Mouse (Mus musculus) MEL (cell line): ENCODE measurements around the gene Cysrt1. TPM values are rescaled to one million over a fixed set of nuclear protein-coding genes. Genes with fewer than 3 reads are reported as not detected.

Experiments
- DNase-seq: peaks from one replicate; pipeline ENCODE4 v3.0.0; 2011; ENCODE audit warnings: low read depth, low spot score
- H3K27ac ChIP-seq: 2 replicates; pipeline ENCODE4 v1.5.1; 2012; ENCODE audit warnings: low read depth, mild to moderate bottlenecking, control low read depth, low read length, moderate library complexity; ENCODE audit not compliant: control insufficient read depth
- H3K27me3 ChIP-seq, 2 experiments: fragments of 150-350 bp in 1 of 2; sonication (generic) in 1 of 2; 2 replicates each; pipeline ENCODE4 v1.6.1; 2012; ENCODE audit warnings: low read length in 2 of 2, mild to moderate bottlenecking in 2 of 2, improper control_type of control experiment in 1 of 2, moderate library complexity in 1 of 2; ENCODE audit not compliant: insufficient read depth in 2 of 2, control insufficient read depth in 1 of 2
- H3K36me3 ChIP-seq, 2 experiments: 2 replicates each; pipeline ENCODE4 v1.6.1; 2012 to 2014; ENCODE audit warnings: low read length in 2 of 2, improper control_type of control experiment in 1 of 2, inconsistent platforms in 1 of 2, mild to moderate bottlenecking in 1 of 2; ENCODE audit not compliant: insufficient read depth in 2 of 2, control insufficient read depth in 1 of 2
- H3K4me1 ChIP-seq, 2 experiments: fragments of 150-350 bp in 1 of 2; sonication (generic) in 1 of 2; 2 replicates each; pipeline ENCODE4 v1.6.1; 2012; ENCODE audit warnings: low read length in 2 of 2, improper control_type of control experiment in 1 of 2, mild to moderate bottlenecking in 1 of 2; ENCODE audit not compliant: insufficient read depth in 2 of 2, control insufficient read depth in 1 of 2
- H3K4me3 ChIP-seq, 2 experiments: fragments of 150-350 bp in 1 of 2; sonication (generic) in 1 of 2; 2 replicates each; pipeline ENCODE4 v1.5.1; 2012; ENCODE audit warnings: low read depth in 2 of 2, low read length in 2 of 2, mild to moderate bottlenecking in 2 of 2, moderate library complexity in 2 of 2, control low read depth in 1 of 2, improper control_type of control experiment in 1 of 2; ENCODE audit not compliant: control insufficient read depth in 1 of 2, insufficient read depth in 1 of 2
- H3K79me2 ChIP-seq: 2 replicates; pipeline ENCODE4 v1.6.1; 2012; ENCODE audit warnings: mild to moderate bottlenecking, low read length, moderate library complexity; ENCODE audit not compliant: control insufficient read depth, poor library complexity, insufficient read depth
- H3K9ac ChIP-seq: 2 replicates; pipeline ENCODE4 v1.6.1; 2012; ENCODE audit warnings: low read depth, mild to moderate bottlenecking, control low read depth, low read length, moderate library complexity; ENCODE audit not compliant: control insufficient read depth, poor library complexity, severe bottlenecking
- H3K9me3 ChIP-seq: fragments of 150-350 bp; sonication (generic); replicated peaks from 2 replicates; pipeline ENCODE4 v1.6.1; 2012; ENCODE audit warnings: mild to moderate bottlenecking, low read length, improper control_type of control experiment, moderate library complexity; ENCODE audit not compliant: insufficient read depth
- CHD1 ChIP-seq: IDR thresholded peaks from 2 replicates; pipeline ENCODE4 v1.6.1; 2012; ENCODE audit warnings: low read depth, mild to moderate bottlenecking, inconsistent platforms, low read length, improper control_type of control experiment
- CTCF ChIP-seq, 3 experiments: IDR thresholded peaks in 2 of 3; conservative IDR thresholded peaks in 1 of 3; 2 replicates each; pipeline ENCODE4 v1.5.1; 2011 to 2012; ENCODE audit warnings: low read length in 3 of 3, low read depth in 2 of 3, mild to moderate bottlenecking in 2 of 3, improper control_type of control experiment in 1 of 3, inconsistent platforms in 1 of 3, mixed read lengths in 1 of 3, moderate library complexity in 1 of 3; ENCODE audit not compliant: control insufficient read depth in 1 of 3, insufficient read depth in 1 of 3, poor library complexity in 1 of 3, severe bottlenecking in 1 of 3
- E2F4 ChIP-seq: IDR thresholded peaks from 2 replicates; pipeline ENCODE4 v1.6.1; 2011; ENCODE audit warnings: low read depth, low read length, improper control_type of control experiment, borderline replicate concordance
- ELF1 ChIP-seq: IDR thresholded peaks from 2 replicates; pipeline ENCODE4 v1.6.1; 2014; ENCODE audit warnings: low read depth, mild to moderate bottlenecking, inconsistent platforms, low read length, improper control_type of control experiment, moderate library complexity
- EP300 ChIP-seq, 2 experiments: IDR thresholded peaks; 2 replicates each; pipeline ENCODE4 v1.6.1; 2011; ENCODE audit warnings: improper control_type of control experiment in 2 of 2, low read length in 2 of 2, low read depth in 1 of 2, mild to moderate bottlenecking in 1 of 2
- ETS1 ChIP-seq: IDR thresholded peaks from 2 replicates; pipeline ENCODE4 v1.6.1; 2012; ENCODE audit warnings: low read depth, mild to moderate bottlenecking, inconsistent platforms, low read length, improper control_type of control experiment, moderate library complexity
- JUND ChIP-seq: IDR thresholded peaks from 2 replicates; pipeline ENCODE4 v1.6.1; 2011; ENCODE audit warnings: low read depth, mild to moderate bottlenecking, improper control_type of control experiment, low read length
- MAZ ChIP-seq: IDR thresholded peaks from 2 replicates; pipeline ENCODE4 v1.6.1; 2012; ENCODE audit warnings: low read depth, mild to moderate bottlenecking, inconsistent platforms, low read length, improper control_type of control experiment
- MEF2A ChIP-seq: IDR thresholded peaks from 2 replicates; pipeline ENCODE4 v1.6.1; 2014; ENCODE audit warnings: low read depth, mild to moderate bottlenecking, inconsistent platforms, low read length, improper control_type of control experiment; ENCODE audit not compliant: poor library complexity, insufficient replicate concordance, severe bottlenecking; ENCODE audit errors: extremely low read depth
- MXI1 ChIP-seq: IDR thresholded peaks from 2 replicates; pipeline ENCODE4 v1.6.1; 2011; ENCODE audit warnings: mild to moderate bottlenecking, low read depth, low read length, improper control_type of control experiment
- POLR2AphosphoS2 ChIP-seq: IDR thresholded peaks from 2 replicates; pipeline ENCODE4 v1.6.1; 2011; ENCODE audit warnings: low read length, improper control_type of control experiment
- RCOR1 ChIP-seq: IDR thresholded peaks from 2 replicates; pipeline ENCODE4 v1.6.1; 2012; ENCODE audit warnings: low read depth, mild to moderate bottlenecking, inconsistent platforms, low read length, improper control_type of control experiment
- TBP ChIP-seq: IDR thresholded peaks from 2 replicates; pipeline ENCODE4 v1.8.0; 2011; ENCODE audit warnings: low read depth, low read length, improper control_type of control experiment
- USF1 ChIP-seq: IDR thresholded peaks from 2 replicates; pipeline ENCODE4 v1.6.1; 2014; ENCODE audit warnings: low read depth, mild to moderate bottlenecking, inconsistent platforms, low read length, improper control_type of control experiment, moderate library complexity
- ZC3H11A ChIP-seq: IDR thresholded peaks from 2 replicates; pipeline ENCODE4 v1.6.1; 2012; ENCODE audit warnings: low read depth, mild to moderate bottlenecking, inconsistent platforms, low read length, improper control_type of control experiment
- ZMIZ1 ChIP-seq: IDR thresholded peaks from 2 replicates; pipeline ENCODE4 v1.6.1; 2012; ENCODE audit warnings: low read depth, mild to moderate bottlenecking, inconsistent platforms, low read length, improper control_type of control experiment, moderate library complexity
- ZNF384 ChIP-seq: IDR thresholded peaks from 2 replicates; pipeline ENCODE4 v1.6.1; 2012; ENCODE audit warnings: low read depth, mild to moderate bottlenecking, inconsistent platforms, low read length, improper control_type of control experiment
- polyA plus RNA-seq, 2 experiments: library from polyadenylated mRNA; stranded (reverse) in 1 of 2; unstranded in 1 of 2; fragments of >175 nt in 1 of 2; fragments of >200 nt in 1 of 2; gene quantifications; 2 replicates each; pipeline versions ENCODE4 v1.2.1 to v1.2.4; 2012; ENCODE audit warnings: low replicate concordance in 2 of 2, low read depth in 1 of 2; ENCODE audit not compliant: insufficient read length in 2 of 2, insufficient read depth in 1 of 2, missing spikeins in 1 of 2
- total RNA-seq: library from RNA; depleted of rRNA; stranded (reverse); fragments of 300-350 nt; gene quantifications from 2 replicates; pipeline ENCODE4 v1.2.3, GENCODE M21; 2012

Cysrt1 gene
- total and polyA plus RNA-seq, 3 experiments, result 0.15 to 0.19 TPM; not detected in 1

- Histone ChIP-seq H3K4me3 (peak overlapping the region; percentile 90 to 95), H3K36me3 (peaks cover 0 to 36% of the 10 kb centered on the region in 2 experiments; a peak in 2 of 4 replicates), H3K27ac (0 out of 2 replicates have a peak overlapping the region, but pooled peaks have one; percentile 13), H3K79me2 (peaks cover 55% of the 10 kb centered on the region), H3K4me1 (peaks cover 10 to 52% of the 10 kb centered on the region in 2 experiments), H3K27me3 (no peaks in the 10 kb centered on the region), H3K9ac (peak overlapping the region; percentile 93), H3K9me3 (no peaks in the 10 kb centered on the region)
- DNase-seq, result no peak
- TF ChIP-seq MAZ (no peak), CHD1 (no peak), USF1 (no peak), E2F4 (no peak), POLR2AphosphoS2 (no peak), ZNF384 (no peak), ETS1 (no peak), CTCF (IDR thresholded peaks at IDR 0.05 in 2 of 3, conservative IDR thresholded peaks at IDR 0.05 in 1 of 3; ENCODE audit: control insufficient read depth in 1 of 3, insufficient read depth in 1 of 3, low read depth in 2 of 3, low read length in 3 of 3, poor library complexity in 1 of 3, severe bottlenecking in 1 of 3) (no peak), TBP (no peak), MEF2A (no peak), ZC3H11A (no peak), ELF1 (no peak), EP300 (IDR thresholded peaks at IDR 0.05; ENCODE audit: low read depth in 1 of 2, low read length in 2 of 2) (no peak), RCOR1 (no peak), ZMIZ1 (no peak), MXI1 (no peak), JUND (no peak)
These were observed 22.6 kb upstream of the Cysrt1 start for GRCm38 (mm10) chr2:25264851-25265250.

DNA sequence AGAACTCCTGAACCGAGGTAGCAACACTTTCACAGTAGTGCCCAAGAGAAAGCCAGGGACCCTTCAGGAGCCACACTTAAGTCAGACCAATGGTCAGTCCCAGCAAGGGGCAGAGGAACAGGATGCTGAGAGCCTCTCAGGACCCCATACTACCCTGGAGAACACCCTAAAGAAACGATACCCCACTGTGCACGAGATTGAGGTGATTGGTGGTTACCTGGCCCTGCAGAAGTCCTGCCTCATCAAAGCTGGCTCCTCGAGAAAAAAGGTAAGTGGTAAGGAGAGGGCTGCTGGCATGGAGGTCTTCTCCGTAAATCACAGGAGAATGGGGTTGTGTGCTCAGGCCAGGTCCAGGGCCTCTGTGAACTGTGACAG is 22.0 kb upstream of the Cysrt1 start:
- H3K27me3 ChIP-seq, result no peaks in the 10 kb centered on the region
- peak overlapping the region; percentile 93 for H3K9ac ChIP-seq
- no peak for TF ChIP-seq POLR2AphosphoS2
- H3K4me1 ChIP-seq, result peaks cover 10 to 52% of the 10 kb centered on the region in 2 experiments
- H3K4me3 ChIP-seq, result peak overlapping the region; percentile 90 to 95
- no peak overlapping the region for H3K27ac ChIP-seq
- no peaks in the 10 kb centered on the region for H3K9me3 ChIP-seq
- peaks cover 55% of the 10 kb centered on the region for H3K79me2 ChIP-seq
- peaks cover 0 to 36% of the 10 kb centered on the region in 2 experiments; a peak in 2 of 4 replicates for H3K36me3 ChIP-seq
- no peak for DNase-seq
